Mouse (Mus musculus): ENCODE measurements around the gene Fig4.

Gene Fig4

GRCm38 (mm10) chr10:41302689-41303431 is at the start of gene Fig4:
Fig4 (minus strand) TSS chr10:41303260.
- peak; percentile 93 for DNase-seq (ENCODE audit: low read depth, low spot score)

DNA sequence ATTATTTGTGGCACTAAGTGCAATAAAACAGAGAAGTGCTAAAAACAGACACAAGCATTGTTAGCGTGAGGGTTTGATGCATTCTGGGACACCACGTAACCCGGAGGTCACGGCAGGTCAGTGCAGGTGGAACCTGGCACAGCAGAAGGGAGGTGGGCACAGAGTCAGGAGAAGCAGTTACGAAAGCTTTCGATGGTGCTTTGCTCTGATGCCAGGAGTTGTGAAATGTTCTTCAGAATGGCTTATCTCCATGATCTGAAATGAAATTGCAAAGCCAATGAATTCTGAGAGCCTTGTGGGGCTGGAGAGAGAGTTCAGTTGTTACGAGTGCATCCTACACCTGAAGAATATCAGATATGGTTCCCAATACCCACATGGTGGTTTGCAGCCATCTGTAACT is 38.3 kb upstream of the Fig4 start:
- no peak for DNase-seq (ENCODE audit: low read depth, low spot score)

GRCm38 (mm10) chr10:41332533-41333043 is 29.5 kb upstream of the Fig4 start:
- peak; percentile 47 for DNase-seq (ENCODE audit: low read depth, low spot score)

DNA sequence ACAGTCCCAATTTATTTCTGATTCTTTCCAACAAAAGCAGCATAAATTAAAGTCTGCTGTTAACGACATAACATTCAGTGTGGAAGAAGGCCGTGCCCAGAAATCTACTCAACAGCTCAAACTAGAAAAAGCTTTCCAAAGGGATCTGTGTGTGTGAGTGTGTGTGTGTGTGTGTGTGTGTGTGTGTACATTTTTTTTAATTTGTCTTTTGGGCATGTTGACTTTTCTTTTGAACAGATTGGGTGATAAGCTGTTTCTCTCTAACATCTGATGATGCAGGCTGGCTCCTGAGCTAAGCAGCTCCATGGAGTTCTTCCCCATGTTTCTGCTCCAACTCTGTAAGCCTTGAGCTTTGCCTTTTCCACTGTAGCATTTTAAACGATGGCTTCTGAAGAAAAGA is 12.8 kb upstream of the Fig4 start:
- no peak for DNase-seq (ENCODE audit: low read depth, low spot score)

- DNase-seq (ENCODE audit: low read depth, low spot score): no peak
These were observed 5.1 kb upstream of the Fig4 start for GRCm38 (mm10) chr10:41308205-41308604.

GRCm38 (mm10) chr10:41304961-41305455 is 1.9 kb upstream of the Fig4 start:
- no peak for DNase-seq (ENCODE audit: low read depth, low spot score)

DNA sequence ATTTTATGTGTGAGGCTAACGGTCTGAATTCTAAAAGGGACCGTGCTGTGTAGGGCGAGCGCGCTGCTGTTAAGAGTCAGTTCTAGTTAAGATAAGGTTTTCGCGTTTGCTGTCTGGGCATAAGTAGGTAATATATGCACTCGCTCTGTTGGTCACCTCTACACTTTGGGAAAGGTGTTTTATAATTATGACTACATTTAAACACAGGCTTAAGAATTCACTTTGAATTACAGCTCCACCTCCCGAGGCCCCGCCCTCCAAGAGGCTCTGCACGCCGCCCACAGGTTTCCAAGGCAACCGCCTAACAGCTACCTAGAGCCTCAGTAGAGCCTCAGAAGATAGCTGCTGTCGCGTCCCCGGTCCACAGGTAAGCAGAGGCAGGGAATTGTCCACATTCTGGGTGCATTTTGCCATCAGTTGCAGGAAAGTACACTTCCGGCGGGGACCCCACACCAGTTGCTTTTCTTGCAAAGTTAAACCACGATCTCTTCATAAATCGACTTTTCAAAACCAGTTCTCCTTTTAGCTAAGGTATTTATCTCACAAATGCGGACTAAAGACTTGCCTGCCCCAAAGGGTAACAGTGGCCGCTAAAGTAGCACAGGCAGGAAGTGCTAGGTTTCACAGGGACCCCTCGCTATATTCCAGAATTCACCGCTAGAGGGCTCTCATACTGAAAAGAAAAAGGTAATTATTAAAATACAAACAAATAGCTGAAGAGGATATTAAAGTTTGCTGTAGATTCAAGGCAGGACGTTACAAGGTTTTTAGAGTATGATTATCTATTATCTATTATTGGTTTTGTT is 782 bp upstream of the Fig4 start, which contains the start of gene Ak9:
TSS of gene Ak9 (plus strand) at position 342 of the 806 bp plus-strand sequence.
- DNase-seq (ENCODE audit: low read depth, low spot score): peak; percentile 93

- DNase-seq (ENCODE audit: low read depth, low spot score): peak; percentile 64
These were observed 2.9 kb downstream of the Fig4 start for GRCm38 (mm10) chr10:41300161-41300560.

GRCm38 (mm10) chr10:41295145-41295544 is 7.9 kb downstream of the Fig4 start:
- DNase-seq (ENCODE audit: low read depth, low spot score): peak; percentile 83

GRCm38 (mm10) chr10:41294734-41295133 is 8.3 kb downstream of the Fig4 start:
- DNase-seq (ENCODE audit: low read depth, low spot score): no peak

GRCm38 (mm10) chr10:41293019-41293418 is 10.0 kb downstream of the Fig4 start:
- peak; percentile 75 for DNase-seq (ENCODE audit: low read depth, low spot score)

DNA sequence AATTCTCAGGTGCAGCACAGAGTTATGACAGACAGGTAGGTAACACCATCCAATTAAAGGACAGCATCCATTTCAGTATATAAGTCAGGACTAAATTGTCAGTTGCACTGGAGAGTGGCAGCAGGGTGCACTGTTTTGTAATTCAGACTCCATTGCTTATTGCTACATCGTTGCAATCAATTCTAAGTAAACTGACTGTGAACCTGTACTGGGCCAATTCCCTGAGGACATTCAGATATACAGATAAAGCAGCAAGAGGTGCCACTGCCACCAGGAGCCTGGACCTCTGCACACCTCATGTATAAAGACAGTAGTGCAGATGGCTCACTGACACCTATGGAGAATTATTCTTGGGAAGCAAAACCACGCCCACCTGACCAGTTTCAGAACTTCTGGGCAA is 12.0 kb downstream of the Fig4 start:
- DNase-seq (ENCODE audit: low read depth, low spot score): no peak

GRCm38 (mm10) chr10:41288771-41289415 is 14.2 kb downstream of the Fig4 start:
- peak; percentile 92 for DNase-seq (ENCODE audit: low read depth, low spot score)

DNA sequence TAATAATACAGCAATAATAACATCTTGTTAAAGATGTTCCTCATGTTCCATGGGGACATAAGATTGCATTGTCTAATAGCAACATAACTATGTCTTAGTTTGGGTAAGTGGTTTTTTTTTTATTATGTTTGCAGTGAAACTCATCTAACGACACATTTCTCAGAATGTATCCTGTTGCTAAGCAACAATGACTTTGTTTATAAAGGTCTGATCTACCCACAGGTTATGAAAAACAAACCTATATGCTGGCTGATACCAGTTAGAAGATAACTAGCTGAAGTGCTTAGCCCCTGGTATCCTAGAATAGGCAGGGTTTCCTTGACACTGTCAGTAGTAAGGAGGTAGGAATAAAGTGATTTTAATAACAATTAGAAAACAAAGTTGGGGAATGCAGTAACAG is 15.0 kb downstream of the Fig4 start:
- no peak for DNase-seq (ENCODE audit: low read depth, low spot score)

DNA sequence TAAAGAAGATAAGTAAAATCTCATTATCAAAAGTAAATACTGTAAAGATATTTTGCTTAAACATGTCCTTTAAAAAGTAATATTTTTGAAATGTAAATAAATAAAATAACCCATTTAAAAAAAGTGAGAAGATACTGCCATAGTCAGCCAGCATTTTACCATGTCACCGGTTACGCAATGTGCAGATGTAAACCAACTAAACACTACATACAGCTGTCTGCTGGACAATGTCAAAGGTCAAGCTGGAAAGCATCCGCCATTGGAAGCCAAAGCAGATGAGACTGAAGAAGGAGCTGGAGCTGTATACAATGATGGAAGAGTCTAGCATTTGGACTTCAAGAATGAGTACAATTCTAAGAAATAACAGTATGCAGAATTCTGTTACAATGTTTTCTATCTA is 15.4 kb downstream of the Fig4 start:
- DNase-seq (ENCODE audit: low read depth, low spot score): no peak

- DNase-seq (ENCODE audit: low read depth, low spot score): no peak
These were observed 21.0 kb downstream of the Fig4 start for GRCm38 (mm10) chr10:41282086-41282485.

DNA sequence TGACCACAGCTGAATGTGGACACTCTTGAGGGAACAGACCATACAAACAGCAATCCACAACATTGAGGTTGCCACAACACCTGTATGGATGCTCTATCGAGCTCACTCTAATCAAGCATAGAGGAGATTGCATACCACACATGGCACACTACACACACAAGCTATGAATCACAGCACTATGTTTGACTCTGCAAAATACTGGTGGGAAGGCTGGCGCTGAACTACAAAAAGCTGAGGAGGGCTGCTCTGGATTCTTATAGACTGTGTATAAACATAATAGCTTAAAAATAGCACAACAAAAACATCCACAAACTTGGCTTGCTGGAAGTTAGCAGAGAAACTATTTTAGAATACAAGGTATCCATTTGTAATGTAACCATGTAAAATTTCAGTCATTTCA is 22.3 kb downstream of the Fig4 start:
- no peak for DNase-seq (ENCODE audit: low read depth, low spot score)

- DNase-seq (ENCODE audit: low read depth, low spot score): no peak
These were observed 22.9 kb downstream of the Fig4 start for GRCm38 (mm10) chr10:41280177-41280576.

- no peak for DNase-seq (ENCODE audit: low read depth, low spot score)
These were observed 24.3 kb downstream of the Fig4 start for GRCm38 (mm10) chr10:41278808-41279207.

DNA sequence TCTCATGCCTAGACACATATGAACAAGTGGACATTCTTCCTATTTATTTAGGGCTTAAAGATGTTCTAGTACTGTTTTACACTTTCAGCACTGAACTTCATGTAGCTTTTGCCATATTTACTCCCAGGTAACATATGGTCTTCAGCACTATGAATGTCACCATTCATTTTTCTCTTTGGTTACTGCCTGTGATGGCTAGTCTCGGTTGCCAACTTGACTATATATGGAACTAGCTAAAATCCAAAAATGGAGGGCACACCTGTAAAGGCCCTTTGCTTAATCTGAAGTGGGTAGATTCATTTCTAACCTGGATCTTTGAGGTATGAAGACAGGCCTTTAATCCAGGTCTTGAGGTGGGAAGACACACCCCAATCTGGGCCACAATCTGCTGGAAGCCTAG is 28.2 kb downstream of the Fig4 start:
- no peak for DNase-seq (ENCODE audit: low read depth, low spot score)

- DNase-seq (ENCODE audit: low read depth, low spot score): peak; percentile 66
These were observed 31.2 kb downstream of the Fig4 start for GRCm38 (mm10) chr10:41271860-41272259.

DNA sequence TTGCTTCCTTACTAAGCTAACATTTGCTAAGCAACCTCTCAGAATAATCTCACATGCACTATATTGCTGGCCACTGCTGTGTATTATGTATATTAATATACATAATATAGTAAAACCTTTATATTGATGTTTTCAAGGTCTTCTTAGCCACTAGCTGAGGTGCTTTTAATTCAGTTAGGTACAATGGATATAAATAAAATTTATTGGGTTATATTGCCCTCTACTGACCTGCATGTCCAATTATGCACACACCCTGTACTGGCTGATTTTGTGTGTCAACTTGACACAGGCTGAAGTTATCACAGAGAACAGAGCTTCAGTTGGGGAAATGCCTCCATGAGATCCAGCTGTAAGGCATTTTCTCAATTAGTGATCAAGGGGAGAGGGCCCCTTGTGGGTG is 41.2 kb downstream of the Fig4 start:
- no peak for DNase-seq (ENCODE audit: low read depth, low spot score)

Data from R1 (cell line).